Mouse (Mus musculus): Measurements from ENCODE around the gene Kazald1. TPM values are rescaled to one million over a fixed set of nuclear protein-coding genes. Genes with fewer than 3 reads are reported as not detected.

Gene Kazald1
- polyA plus RNA-seq, 1 experiment, result 4.3 TPM

- peak in 1 of 2 experiments; percentile 41 for DNase-seq (ENCODE audit: extremely low spot score in 1 of 2, low spot score in 1 of 2)
Measured at GRCm38 (mm10) chr19:45076586-45077510, 1.8 kb downstream of the Kazald1 start.

GRCm38 (mm10) chr19:45077742-45078645 is 3.0 kb downstream of the Kazald1 start:
- DNase-seq (ENCODE audit: extremely low spot score in 1 of 2, low spot score in 1 of 2), result no peak

- DNase-seq (ENCODE audit: extremely low spot score in 1 of 2, low spot score in 1 of 2), result peak in 1 of 2 experiments; percentile 19
Measured at GRCm38 (mm10) chr19:45078971-45079764, 4.1 kb downstream of the Kazald1 start.

GRCm38 (mm10) chr19:45079769-45080515 is 4.9 kb downstream of the Kazald1 start:
- peak in 1 of 2 experiments; percentile 62 for DNase-seq (ENCODE audit: extremely low spot score in 1 of 2, low spot score in 1 of 2)

GRCm38 (mm10) chr19:45080711-45081110 is 5.7 kb downstream of the Kazald1 start:
- no peak for DNase-seq (ENCODE audit: extremely low spot score in 1 of 2, low spot score in 1 of 2)

- DNase-seq (ENCODE audit: extremely low spot score in 1 of 2, low spot score in 1 of 2), result peak in 1 of 2 experiments; percentile 81
Measured at GRCm38 (mm10) chr19:45081279-45081678, 6.2 kb downstream of the Kazald1 start.

GRCm38 (mm10) chr19:45081841-45082550 is 7.0 kb downstream of the Kazald1 start:
- DNase-seq (ENCODE audit: extremely low spot score in 1 of 2, low spot score in 1 of 2), result peak in 1 of 2 experiments; percentile 61

- DNase-seq (ENCODE audit: extremely low spot score in 1 of 2, low spot score in 1 of 2), result no peak
Measured at GRCm38 (mm10) chr19:45097868-45098267, 22.8 kb downstream of the Kazald1 start.

GRCm38 (mm10) chr19:45100486-45101270 is 25.6 kb downstream of the Kazald1 start:
- no peak for DNase-seq (ENCODE audit: extremely low spot score in 1 of 2, low spot score in 1 of 2)

GRCm38 (mm10) chr19:45105591-45105990 is 30.6 kb downstream of the Kazald1 start:
- DNase-seq (ENCODE audit: extremely low spot score in 1 of 2, low spot score in 1 of 2), result no peak

GRCm38 (mm10) chr19:45106689-45107088 is 31.6 kb downstream of the Kazald1 start:
- DNase-seq (ENCODE audit: extremely low spot score in 1 of 2, low spot score in 1 of 2), result no peak

GRCm38 (mm10) chr19:45110681-45111080 is 35.6 kb downstream of the Kazald1 start:
- no peak for DNase-seq (ENCODE audit: extremely low spot score in 1 of 2, low spot score in 1 of 2)

GRCm38 (mm10) chr19:45112444-45112843 is 37.4 kb downstream of the Kazald1 start:
- DNase-seq (ENCODE audit: extremely low spot score in 1 of 2, low spot score in 1 of 2), result no peak

- no peak for DNase-seq (ENCODE audit: extremely low spot score in 1 of 2, low spot score in 1 of 2)
Measured at GRCm38 (mm10) chr19:45113791-45114460, 38.9 kb downstream of the Kazald1 start.

- DNase-seq (ENCODE audit: extremely low spot score in 1 of 2, low spot score in 1 of 2), result no peak
Measured at GRCm38 (mm10) chr19:45114772-45115171, 39.7 kb downstream of the Kazald1 start.

- peak in 1 of 2 experiments; percentile 58 for DNase-seq (ENCODE audit: extremely low spot score in 1 of 2, low spot score in 1 of 2)
Measured at GRCm38 (mm10) chr19:45116798-45117197, 41.8 kb downstream of the Kazald1 start.

All from frontal cortex, adult 2 months (tissue).